Mouse (Mus musculus): ENCODE measurements around the gene Gga2.

GRCm38 (mm10) chr7:121971698-121972097 lies 49.3 kb downstream of the Gga2 start:
- TF ChIP-seq EP300 (IDR thresholded peaks at IDR 0.05; ENCODE audit: low read depth) (no peak), CTCF (IDR thresholded peaks at IDR 0.05; ENCODE audit: low read depth) (no peak)

All from liver, postnatal 0 days (tissue).